Comparison of ENCODE assay signal across 9 mouse cellular contexts in genomic region chr7:78989751-78990206, GRCm38 (mm10).
DNase-seq lines count a peak whose midpoint lies in the region; ATAC-seq lines count a peak whose summit lies in the region.
"Had no signal": no experiment of that assay in that cellular context is flagged by ENCODE, and none has a peak within 500 bp of the region (broad histone marks: within the 10 kb centered on the region; RNA-seq: fewer than 3 reads in every experiment).

No protein-coding gene starts in this region.

- no peak for DNase-seq in heart, adult 8-10 months (ENCODE audit: low spot score)
- peak; percentile 39 for DNase-seq in R1 (ENCODE audit: low read depth, low spot score)
- DNase-seq in T-cell, adult 2 months (ENCODE audit: low spot score) = no peak
- no peak for DNase-seq in frontal cortex, adult 2 months (ENCODE audit: extremely low spot score in 1 of 2, low spot score in 1 of 2)
- no peak for DNase-seq in cerebellum, postnatal 36 days
- DNase-seq: B cell, adult 2 months had no signal

- peak overlapping the region; percentile 48 for H3K4me3 ChIP-seq in heart, embryonic 12.5 days
- H3K4me3 ChIP-seq in hindbrain, embryonic 12.5 days = peak overlapping the region; percentile 34
- H3K4me3 ChIP-seq in midbrain, embryonic 12.5 days = peak overlapping the region; percentile 46

- H3K27ac ChIP-seq in heart, embryonic 12.5 days (ENCODE audit: poor library complexity, severe bottlenecking) = no peak overlapping the region
- H3K27ac ChIP-seq in hindbrain, embryonic 12.5 days = no peak overlapping the region
- H3K27ac ChIP-seq in midbrain, embryonic 12.5 days (replicated peaks) = no peak overlapping the region

- peak; percentile 42 for ATAC-seq in heart, embryonic 12.5 days (ENCODE audit: insufficient number of reproducible peaks, low FRiP score)
- peak; percentile 50 for ATAC-seq in hindbrain, embryonic 12.5 days (ENCODE audit: low FRiP score)
- ATAC-seq in midbrain, embryonic 12.5 days (ENCODE audit: low FRiP score, low read depth) = peak; percentile 56

- no peaks in the 10 kb centered on the region for H3K9me3 ChIP-seq in heart, embryonic 12.5 days (replicated peaks)
- no peaks in the 10 kb centered on the region for H3K9me3 ChIP-seq in hindbrain, embryonic 12.5 days (replicated peaks)
- no peaks in the 10 kb centered on the region for H3K9me3 ChIP-seq in midbrain, embryonic 12.5 days

- WGBS in heart, embryonic 12.5 days = 38% methylated on average over 5 of the region's 5 CpGs
- 42% methylated on average over 5 of the region's 5 CpGs for WGBS in hindbrain, embryonic 12.5 days
- 36% methylated on average over 5 of the region's 5 CpGs for WGBS in midbrain, embryonic 12.5 days

- H3K9ac ChIP-seq in heart, embryonic 12.5 days = peak overlapping the region; percentile 65; the same call in 1 of the 2 replicates
- H3K9ac ChIP-seq in hindbrain, embryonic 12.5 days = peak overlapping the region; percentile 52
- H3K9ac ChIP-seq in midbrain, embryonic 12.5 days (replicated peaks) = peak overlapping the region; percentile 46; the same call in 1 of the 2 replicates

- peaks cover 8% of the 10 kb centered on the region; the same call in 1 of the 2 replicates for H3K27me3 ChIP-seq in heart, embryonic 12.5 days (replicated peaks)
- peaks cover 6% of the 10 kb centered on the region; the same call in 1 of the 2 replicates for H3K27me3 ChIP-seq in hindbrain, embryonic 12.5 days
- H3K27me3 ChIP-seq in midbrain, embryonic 12.5 days = peaks cover 13% of the 10 kb centered on the region

- peaks cover 7% of the 10 kb centered on the region for H3K4me1 ChIP-seq in heart, embryonic 12.5 days (replicated peaks)
- H3K4me1 ChIP-seq in hindbrain, embryonic 12.5 days = peaks cover 11% of the 10 kb centered on the region
- peaks cover 9% of the 10 kb centered on the region for H3K4me1 ChIP-seq in midbrain, embryonic 12.5 days

- H3K36me3 ChIP-seq in heart, embryonic 12.5 days = no peaks in the 10 kb centered on the region
- no peaks in the 10 kb centered on the region for H3K36me3 ChIP-seq in hindbrain, embryonic 12.5 days
- no peaks in the 10 kb centered on the region for H3K36me3 ChIP-seq in midbrain, embryonic 12.5 days

- peak overlapping the region; percentile 87 for H3K4me2 ChIP-seq in heart, embryonic 12.5 days
- H3K4me2 ChIP-seq in hindbrain, embryonic 12.5 days (replicated peaks) = peak overlapping the region; percentile 69
- peak overlapping the region; percentile 79 for H3K4me2 ChIP-seq in midbrain, embryonic 12.5 days (replicated peaks)
